Mouse (Mus musculus): Measurements from ENCODE around the gene Tnrc6c. TPM values are rescaled to one million over a fixed set of nuclear protein-coding genes. Genes with fewer than 3 reads are reported as not detected.
A peak's percentile ranks its signal among the peaks of the same experiment; 100 is the strongest.

The Tnrc6c gene
- total and polyA plus RNA-seq, 3 experiments: 6.9 to 16.7 (median 12.8) TPM

DNA sequence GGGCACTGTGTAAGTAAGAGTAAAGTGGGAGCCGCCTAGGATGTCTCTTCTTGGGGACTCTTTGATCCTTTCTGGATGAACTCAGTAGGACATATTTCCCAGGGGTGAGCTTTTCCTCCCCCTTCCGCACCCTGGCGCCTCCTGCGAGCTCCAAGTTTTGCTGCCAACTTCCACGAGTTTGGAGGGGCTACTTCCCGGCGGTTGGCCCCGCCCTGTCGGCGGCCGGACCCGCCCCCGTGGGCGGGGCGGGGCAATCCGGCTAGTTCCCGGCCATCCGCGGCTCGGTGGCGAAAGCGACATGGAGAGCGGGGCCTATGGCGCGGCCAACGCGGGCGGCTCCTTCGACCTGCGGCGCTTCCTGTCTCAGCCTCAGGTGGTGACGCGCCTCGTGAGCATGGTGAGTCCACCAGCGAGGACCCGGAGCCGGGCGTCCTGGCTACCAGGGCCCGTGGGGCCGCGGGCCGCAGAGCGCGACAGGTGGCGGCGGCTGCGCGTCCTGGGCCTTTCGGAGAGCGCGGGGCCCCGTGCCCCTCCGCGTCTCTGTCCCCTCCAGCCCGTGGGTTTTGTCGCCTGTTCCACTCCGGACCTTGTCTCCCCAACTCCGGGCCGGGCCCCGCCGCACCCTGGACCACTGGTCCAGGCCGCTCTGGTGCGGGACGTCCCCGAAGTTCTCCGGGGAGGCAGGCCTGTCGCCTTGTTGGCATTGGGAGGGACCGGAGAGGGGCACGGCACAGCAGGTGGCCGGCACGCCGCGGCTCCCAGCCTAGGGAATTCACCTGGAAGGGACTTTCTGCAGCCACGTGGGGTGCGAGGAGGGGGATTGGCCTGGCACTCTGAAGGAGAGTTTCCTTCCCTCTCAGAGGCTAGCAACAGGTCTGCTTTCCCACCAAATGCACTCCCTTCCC is 155.6 kb downstream of the Tnrc6c start, which contains the start of the genes Gm20708 and Syngr2 (continued):
- TF ChIP-seq MAX (IDR thresholded peaks at IDR 0.05; ENCODE audit: low read length): peak; percentile 91
- TF ChIP-seq USF1 (IDR thresholded peaks at IDR 0.05; ENCODE audit: low read depth, low read length): peak; percentile 9; the same call in 1 of the 2 replicates
- no peak for TF ChIP-seq PAX5 (IDR thresholded peaks at IDR 0.05; ENCODE audit: low read length)
- TF ChIP-seq SIN3A (IDR thresholded peaks at IDR 0.05; ENCODE audit: low read length): peak; percentile 69
- TF ChIP-seq RCOR1 (conservative IDR thresholded peaks at IDR 0.05; ENCODE audit: low read depth, low read length): no peak
- peak; percentile 71 for TF ChIP-seq NELFE (IDR thresholded peaks at IDR 0.05; ENCODE audit: low read depth, low read length)
- TF ChIP-seq CHD1 (IDR thresholded peaks at IDR 0.05; ENCODE audit: low read depth, low read length): no peak; the same call in 1 of the 2 replicates
- TF ChIP-seq E2F4 (IDR thresholded peaks at IDR 0.05; ENCODE audit: insufficient replicate concordance, low read depth, low read length): 0 out of 2 replicates have a peak, but pooled peaks have one; percentile 61
- TF ChIP-seq HCFC1 (IDR thresholded peaks at IDR 0.05; ENCODE audit: low read depth, low read length): peak; percentile 50; the same call in 1 of the 2 replicates
- peak; percentile 5; the same call in 1 of the 2 replicates for TF ChIP-seq CHD2 (IDR thresholded peaks at IDR 0.05; ENCODE audit: low read length)
- TF ChIP-seq USF2 (conservative IDR thresholded peaks at IDR 0.05; ENCODE audit: low read depth, low read length): no peak
- 0 out of 2 replicates have a peak, but pooled peaks have one; percentile 9 for TF ChIP-seq ETS1 (conservative IDR thresholded peaks at IDR 0.05; ENCODE audit: low read depth, low read length)
- TF ChIP-seq CTCF (conservative IDR thresholded peaks at IDR 0.05 in 1 of 2, IDR thresholded peaks at IDR 0.05 in 1 of 2; ENCODE audit: low read depth in 2 of 2, low read length in 2 of 2): no peak
- peak; percentile 39; the same call in 1 of the 2 replicates for TF ChIP-seq NRF1 (IDR thresholded peaks at IDR 0.05; ENCODE audit: low read depth, low read length)
- TF ChIP-seq UBTF (IDR thresholded peaks at IDR 0.05; ENCODE audit: low read depth, low read length): peak; percentile 88; the same call in 1 of the 2 replicates
- peak; percentile 70 for TF ChIP-seq TCF12 (IDR thresholded peaks at IDR 0.05; ENCODE audit: low read depth, low read length)
- no peak for TF ChIP-seq JUND (conservative IDR thresholded peaks at IDR 0.05; ENCODE audit: low read depth, low read length)
- TF ChIP-seq POLR2A (IDR thresholded peaks at IDR 0.05; ENCODE audit: low read depth, low read length): peak; percentile 81

DNA sequence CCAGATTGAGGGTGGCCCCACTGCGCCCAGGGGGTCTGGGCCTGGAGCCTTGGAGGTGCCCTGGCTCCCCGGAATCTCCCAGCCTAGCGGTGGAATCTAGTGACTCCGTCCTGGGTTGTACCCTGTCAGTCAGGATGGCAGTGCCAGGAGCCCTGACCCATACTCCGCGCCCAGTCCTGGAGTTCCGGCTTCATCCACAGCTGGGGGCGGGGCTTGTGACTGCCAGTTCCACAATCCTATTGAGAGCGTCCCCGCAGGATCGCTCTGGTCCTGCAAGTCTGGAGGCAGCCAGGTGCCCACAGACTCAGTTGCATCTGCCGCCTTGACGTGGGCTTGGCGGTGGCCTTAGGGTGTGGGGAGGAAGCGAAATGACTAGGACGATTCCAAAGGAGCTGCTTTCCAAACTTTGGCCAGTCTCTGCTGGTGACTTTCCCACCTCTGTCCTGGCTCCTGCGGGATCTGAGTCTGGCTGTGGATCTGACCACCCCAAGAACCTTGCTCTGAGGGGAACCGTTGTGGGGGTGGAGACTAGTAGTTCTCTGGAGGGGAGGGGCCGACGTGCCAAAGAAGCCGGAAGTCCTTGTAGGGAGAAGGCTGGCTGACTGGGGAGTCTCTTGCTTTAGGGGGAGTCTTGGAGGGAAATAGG is 156.4 kb downstream of the Tnrc6c start:
- H3K9me3 ChIP-seq (replicated peaks; ENCODE audit: low read length): no peaks in the 10 kb centered on the region
- peaks cover 41 to 57% of the 10 kb centered on the region in 2 experiments for H3K36me3 ChIP-seq (replicated peaks in 1 of 2; ENCODE audit: control insufficient read depth in 1 of 2, insufficient read depth in 1 of 2, low read length in 1 of 2)
- peak overlapping the region; percentile 67 for H3K4me2 ChIP-seq (ENCODE audit: insufficient read depth, low read depth, poor library complexity, severe bottlenecking)
- in situ Hi-C loops (cut with MboI; ENCODE audit: low pct_ligation_motif_present, low pct_unique_long_range_greater_than_20kb, low sequenced_read_pairs) (no loop called here), dilution Hi-C loops (cut with MboI; ENCODE audit: extremely low pct_ligation_motif_present, extremely low pct_unique_long_range_greater_than_20kb, low sequenced_read_pairs) (no loop called here)
- peak overlapping the region; percentile 73 for H3K9ac ChIP-seq (ENCODE audit: insufficient read depth, low read depth)
- peaks cover 28 to 83% of the 10 kb centered on the region in 2 experiments for H3K4me1 ChIP-seq (ENCODE audit: control insufficient read depth in 1 of 2, insufficient read depth in 2 of 2)
- H3K27ac ChIP-seq (ENCODE audit: insufficient read depth, low read depth): peak overlapping the region; percentile 68
- H3K27me3 ChIP-seq (replicated peaks): no peaks in the 10 kb centered on the region
- peak overlapping the region; percentile 80 to 98 (median 93) for H3K4me3 ChIP-seq (replicated peaks in 1 of 3; ENCODE audit: low read depth in 2 of 3, low read length in 2 of 3, poor library complexity in 1 of 3)
- H3K79me2 ChIP-seq (replicated peaks; ENCODE audit: control insufficient read depth, extremely low read depth, insufficient read depth, poor library complexity, severe bottlenecking): peaks cover 56% of the 10 kb centered on the region
- DNase-seq (ENCODE audit: extremely low read depth): peak; percentile 94
- TF ChIP-seq TBP (conservative IDR thresholded peaks at IDR 0.05; ENCODE audit: low read depth, low read length) (peak; percentile 54; the same call in 1 of the 2 replicates), RCOR1 (conservative IDR thresholded peaks at IDR 0.05; ENCODE audit: low read depth, low read length) (no peak), NRF1 (IDR thresholded peaks at IDR 0.05; ENCODE audit: low read depth, low read length) (no peak), ZNF384 (IDR thresholded peaks at IDR 0.05; ENCODE audit: low read depth, low read length) (no peak), USF2 (conservative IDR thresholded peaks at IDR 0.05; ENCODE audit: low read depth, low read length) (no peak), USF1 (IDR thresholded peaks at IDR 0.05; ENCODE audit: low read depth, low read length) (no peak), ZC3H11A (IDR thresholded peaks at IDR 0.05; ENCODE audit: low read depth, low read length) (no peak), POLR2AphosphoS2 (IDR thresholded peaks at IDR 0.05; ENCODE audit: low read depth, low read length) (peak; percentile 95), JUND (conservative IDR thresholded peaks at IDR 0.05; ENCODE audit: low read depth, low read length) (no peak), CHD1 (IDR thresholded peaks at IDR 0.05; ENCODE audit: low read depth, low read length) (no peak; the same call in 1 of the 2 replicates), BHLHE40 (IDR thresholded peaks at IDR 0.05; ENCODE audit: low read depth, low read length) (peak; percentile 29; the same call in 1 of the 2 replicates), HCFC1 (IDR thresholded peaks at IDR 0.05; ENCODE audit: low read depth, low read length) (peak; percentile 32; the same call in 1 of the 2 replicates), PAX5 (IDR thresholded peaks at IDR 0.05; ENCODE audit: low read length) (no peak), ELF1 (IDR thresholded peaks at IDR 0.05; ENCODE audit: low read depth, low read length) (peak; percentile 86), GABPA (IDR thresholded peaks at IDR 0.05; ENCODE audit: insufficient replicate concordance, low read depth, low read length) (no peak), CTCF (conservative IDR thresholded peaks at IDR 0.05 in 1 of 2, IDR thresholded peaks at IDR 0.05 in 1 of 2; ENCODE audit: low read depth in 2 of 2, low read length in 2 of 2) (peak in 1 of 2 experiments; percentile 45; a peak in 2 of 4 replicates), SMC3 (IDR thresholded peaks at IDR 0.05; ENCODE audit: low read depth, low read length) (peak; percentile 5), ETS1 (conservative IDR thresholded peaks at IDR 0.05; ENCODE audit: low read depth, low read length) (no peak; the same call in 1 of the 2 replicates), ZMIZ1 (IDR thresholded peaks at IDR 0.05; ENCODE audit: low read depth, low read length) (peak; percentile 94), SIN3A (IDR thresholded peaks at IDR 0.05; ENCODE audit: low read length) (no peak; the same call in 1 of the 2 replicates), NELFE (IDR thresholded peaks at IDR 0.05; ENCODE audit: low read depth, low read length) (peak; percentile 52; the same call in 1 of the 2 replicates), KAT2A (IDR thresholded peaks at IDR 0.05; ENCODE audit: insufficient replicate concordance, low read length) (0 out of 2 replicates have a peak, but pooled peaks have one; percentile 29), MYC (IDR thresholded peaks at IDR 0.05; ENCODE audit: low read depth, low read length) (no peak), UBTF (IDR thresholded peaks at IDR 0.05; ENCODE audit: low read depth, low read length) (peak; percentile 43), RAD21 (IDR thresholded peaks at IDR 0.05; ENCODE audit: low read depth, low read length) (no peak; the same call in 1 of the 2 replicates)
